Mouse (Mus musculus) MN1 (cell line): ENCODE measurements around the gene N4bp2.

ENCODE experiments used
- DNase-seq: peaks from one replicate; pipeline ENCODE4 v3.0.0-alpha.2; 2016; ENCODE audit warnings: low spot score

Gene N4bp2

GRCm38 (mm10) chr5:65829059-65829458 lies 65.7 kb downstream of the N4bp2 start:
- DNase-seq, result no peak

DNA sequence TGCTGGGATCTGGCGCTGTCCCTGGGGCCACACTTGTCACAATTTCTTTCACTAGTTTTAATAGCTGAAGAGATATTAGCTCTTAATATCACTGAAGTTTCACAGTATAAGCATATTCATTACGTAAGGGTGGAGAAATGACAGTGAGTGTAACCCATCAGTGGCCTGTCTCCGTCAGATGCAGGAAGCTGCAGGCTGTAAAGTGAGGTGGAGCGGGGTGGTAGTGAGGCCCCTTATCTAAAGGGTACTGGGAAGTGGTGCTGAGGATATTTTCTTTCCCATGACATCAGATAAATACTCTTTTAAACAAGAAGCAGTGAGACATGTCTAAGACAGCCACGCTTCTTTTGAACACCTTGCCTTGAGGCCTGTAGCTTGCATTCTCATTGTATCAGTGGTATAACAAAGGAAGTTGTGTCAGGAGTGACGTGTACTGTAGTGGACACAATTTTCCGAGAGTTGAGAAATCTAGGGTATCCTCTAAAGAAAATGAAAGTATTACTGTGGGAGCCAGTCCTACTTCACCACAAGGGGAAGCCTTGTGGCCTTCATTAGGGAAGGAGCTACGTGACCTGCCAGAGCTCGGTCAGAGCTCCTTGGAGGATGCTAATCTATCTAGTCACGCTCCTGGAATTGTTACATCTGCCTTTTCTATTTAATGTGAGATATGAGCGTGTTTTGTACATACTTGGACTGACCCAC lies 68.7 kb downstream of the N4bp2 start:
- no peak for DNase-seq

- DNase-seq, result no peak
Observed at GRCm38 (mm10) chr5:65833092-65833491, 69.8 kb downstream of the N4bp2 start.

- DNase-seq, result no peak
Observed at GRCm38 (mm10) chr5:65833766-65834498, 70.6 kb downstream of the N4bp2 start.

DNA sequence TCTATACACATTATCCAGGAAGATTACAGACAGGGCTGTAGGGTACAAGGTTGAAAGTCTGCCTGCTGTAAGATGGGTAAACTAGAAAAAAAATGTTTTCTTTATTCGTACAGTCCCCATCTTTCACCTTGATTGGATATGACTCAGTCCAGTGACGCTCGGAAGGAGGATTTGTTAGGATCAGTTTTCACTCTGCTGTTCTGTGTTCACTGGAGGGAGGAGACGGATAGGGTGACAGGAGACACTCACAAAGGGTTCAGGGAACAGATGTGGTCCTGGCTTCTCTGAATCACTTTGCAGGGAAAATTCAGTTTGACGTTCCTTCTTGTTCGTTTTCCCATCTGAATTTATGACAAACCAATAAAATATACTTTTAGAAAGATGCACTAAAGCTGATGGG lies 74.7 kb downstream of the N4bp2 start:
- no peak for DNase-seq

GRCm38 (mm10) chr5:65842947-65843346 lies 79.6 kb downstream of the N4bp2 start:
- DNase-seq, result no peak

- DNase-seq, result no peak
Observed at GRCm38 (mm10) chr5:65846534-65846933, 83.2 kb downstream of the N4bp2 start.

DNA sequence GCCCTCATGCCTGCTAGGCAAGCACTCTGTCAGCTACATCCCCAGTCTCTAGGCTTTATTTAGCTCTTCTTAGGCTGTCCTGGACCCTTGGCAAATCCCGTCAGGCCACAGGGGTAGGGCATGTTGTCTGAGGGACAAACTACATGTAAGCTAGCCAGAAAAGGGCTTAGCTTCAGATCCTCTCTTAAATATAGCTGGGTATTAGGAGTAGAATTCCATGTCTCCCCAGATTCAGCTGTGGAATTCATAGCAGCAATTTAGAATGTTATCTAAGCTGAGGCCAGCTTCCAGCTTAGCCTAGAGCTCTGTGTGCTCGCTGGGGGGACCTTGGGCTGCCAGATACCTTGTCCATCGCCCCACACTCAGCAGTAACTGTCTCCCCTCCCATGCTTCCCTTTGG lies 83.6 kb downstream of the N4bp2 start:
- DNase-seq, result no peak

- no peak for DNase-seq
Observed at GRCm38 (mm10) chr5:65847656-65848055, 84.3 kb downstream of the N4bp2 start.

- no peak for DNase-seq
Observed at GRCm38 (mm10) chr5:65850765-65851164, 87.4 kb downstream of the N4bp2 start.

- DNase-seq, result no peak
Observed at GRCm38 (mm10) chr5:65854786-65855191, 91.5 kb downstream of the N4bp2 start.

GRCm38 (mm10) chr5:65855571-65855970 lies 92.2 kb downstream of the N4bp2 start:
- no peak for DNase-seq

- no peak for DNase-seq
Observed at GRCm38 (mm10) chr5:65856591-65857411, 93.5 kb downstream of the N4bp2 start.

- DNase-seq, result no peak
Observed at GRCm38 (mm10) chr5:65857935-65858334, 94.6 kb downstream of the N4bp2 start.

DNA sequence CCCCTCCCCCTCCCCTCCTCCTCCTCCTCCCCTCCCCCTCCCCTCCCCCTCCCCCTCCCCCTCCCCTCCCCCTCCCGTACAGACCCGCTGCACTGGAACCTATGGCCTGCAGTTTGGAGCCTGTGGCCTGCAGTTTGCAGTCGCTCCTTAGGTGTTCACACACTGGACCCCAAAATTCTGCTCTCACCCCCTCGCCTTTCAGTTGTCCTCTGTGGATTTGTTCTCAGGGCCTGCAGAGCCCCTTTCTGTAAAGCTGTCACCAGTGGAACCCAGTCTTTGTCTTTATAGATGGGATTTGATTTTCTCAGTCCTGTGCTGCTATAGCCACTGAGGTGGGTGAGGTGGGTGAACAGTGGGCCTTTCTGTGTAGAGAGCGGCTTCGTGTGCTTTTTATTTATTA lies 95.0 kb downstream of the N4bp2 start:
- DNase-seq, result no peak

DNA sequence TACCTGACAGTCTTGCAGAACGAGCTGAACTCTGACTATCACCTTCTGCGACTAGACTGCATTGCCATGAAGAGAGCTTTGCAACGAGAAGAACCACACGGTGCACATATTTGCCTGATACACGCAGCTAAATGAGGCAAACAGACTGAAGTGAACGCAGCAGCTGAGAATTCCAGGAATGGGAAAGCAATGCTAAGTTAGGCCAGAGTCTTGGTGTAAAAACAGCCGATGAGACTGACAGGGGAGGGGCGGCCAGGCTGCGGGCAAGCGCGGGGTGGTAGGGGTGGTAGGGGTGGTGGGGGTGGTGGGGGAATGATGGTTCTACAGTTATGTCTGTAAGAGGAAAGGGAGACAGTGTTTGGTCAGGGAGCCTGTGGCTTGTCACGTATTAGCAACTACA lies 95.6 kb downstream of the N4bp2 start:
- DNase-seq, result no peak

DNA sequence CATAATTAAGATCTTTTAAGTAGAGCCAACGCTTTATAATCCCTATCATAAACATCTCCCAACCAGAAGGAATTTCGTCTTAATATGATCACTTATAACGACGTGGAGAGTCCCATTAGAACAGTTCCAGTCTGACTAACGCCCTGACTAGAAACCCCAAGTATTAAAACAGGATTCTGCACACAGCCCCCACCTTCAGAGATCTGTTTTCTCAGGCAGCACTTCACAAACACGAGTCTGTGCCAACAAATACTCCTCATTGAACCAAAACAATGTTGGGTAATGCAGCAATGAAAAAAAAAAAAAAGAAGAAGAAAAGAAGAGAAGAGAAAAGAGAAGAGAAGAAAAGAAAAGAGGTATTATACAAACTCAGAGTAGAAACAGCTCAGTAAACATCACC lies 96.1 kb downstream of the N4bp2 start:
- DNase-seq, result no peak

DNA sequence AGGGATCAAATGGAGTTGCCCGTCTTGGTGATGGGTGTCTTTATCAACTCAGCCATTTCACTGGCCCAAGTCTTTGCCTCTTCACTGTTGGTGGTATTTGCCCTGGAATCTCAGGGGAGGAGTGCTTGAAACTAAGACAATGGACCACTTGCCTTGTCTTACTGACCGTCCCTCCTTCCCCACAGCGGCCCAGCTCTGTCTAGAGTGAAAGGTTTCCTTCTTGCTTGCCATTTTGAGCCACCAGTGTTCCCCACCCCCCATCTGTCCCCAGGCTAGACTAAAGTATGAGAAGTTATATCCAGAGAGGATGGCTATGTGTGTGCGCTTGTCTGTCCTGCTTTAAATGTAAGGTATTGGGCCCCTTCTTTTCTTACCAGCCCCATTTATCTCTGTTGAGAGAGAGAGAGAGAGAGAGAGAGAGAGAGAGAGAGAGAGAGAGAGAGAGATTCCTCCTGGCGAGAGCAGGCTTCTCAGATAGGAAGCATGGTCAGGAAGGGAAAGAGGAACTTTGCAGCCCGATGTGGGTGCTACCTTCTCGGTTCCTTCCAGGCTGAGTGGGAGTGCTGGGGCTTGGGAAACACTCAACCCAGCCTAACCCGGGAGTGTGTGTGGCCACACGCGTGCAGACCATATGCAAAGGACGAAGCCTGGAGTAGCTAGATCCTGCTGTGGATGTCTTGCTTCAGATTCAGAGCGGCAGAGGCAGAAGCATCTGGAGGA lies 97.1 kb downstream of the N4bp2 start:
- no peak for DNase-seq

- DNase-seq, result no peak
Observed at GRCm38 (mm10) chr5:65861154-65861944, 98.0 kb downstream of the N4bp2 start, which contains the start of gene Rhoh. Gene Rhoh, plus strand, starts transcription at chr5:65861213.

DNA sequence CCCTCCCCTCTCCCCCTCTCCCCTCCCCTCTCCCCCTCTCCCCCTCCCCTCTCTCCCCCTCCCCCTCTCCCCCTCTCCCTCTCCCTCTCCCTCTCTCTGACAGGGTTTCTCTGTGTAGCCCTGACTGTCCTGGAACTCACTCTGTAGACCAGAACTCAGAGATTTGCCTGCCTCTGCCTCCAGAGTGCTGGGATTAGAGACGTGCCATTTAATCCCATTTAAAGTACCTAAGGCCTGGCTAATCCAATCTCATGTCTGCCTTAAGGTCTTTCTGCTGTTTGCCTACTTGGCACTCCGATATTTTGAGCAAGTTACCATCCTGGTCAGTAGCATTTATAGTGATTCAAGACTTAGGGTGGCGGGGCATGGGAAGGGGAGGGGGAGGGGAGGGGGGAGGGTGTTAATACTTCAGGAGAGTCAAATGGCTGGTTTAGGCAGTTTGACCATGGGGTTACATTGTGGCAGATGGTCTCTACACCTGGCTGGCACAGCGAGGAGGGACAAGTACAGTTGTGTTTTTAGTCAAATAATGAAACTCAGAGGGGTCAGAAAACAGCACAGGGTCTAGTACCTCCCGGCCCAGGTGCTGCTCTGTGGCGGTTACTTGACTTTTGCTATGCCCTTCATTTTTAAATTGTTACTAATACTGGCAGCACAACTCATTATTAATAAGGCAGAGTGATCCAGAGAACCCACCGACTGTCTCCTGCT lies 99.1 kb downstream of the N4bp2 start:
- DNase-seq, result no peak

GRCm38 (mm10) chr5:65863349-65863749 lies 100.0 kb downstream of the N4bp2 start:
- DNase-seq, result no peak
